Mouse (Mus musculus): Measurements from ENCODE around the gene Vps45. TPM values are rescaled to one million over a fixed set of nuclear protein-coding genes. Genes with fewer than 3 reads are reported as not detected.

Vps45 gene
- polyA plus RNA-seq, 1 experiment from 2014 or later = 17.6 TPM

- Histone ChIP-seq H3K4me2 (no peak overlapping the region), H3K27me3 (replicated peaks) (no peaks in the 10 kb centered on the region), H3K4me1 (no peaks in the 10 kb centered on the region), H3K27ac (no peak overlapping the region), H3K36me3 (peaks cover 13% of the 10 kb centered on the region), H3K9ac (no peak overlapping the region), H3K9me3 (replicated peaks) (no peaks in the 10 kb centered on the region), H3K4me3 (no peak overlapping the region)
- ATAC-seq = no peak
- WGBS (ENCODE audit: insufficient replicate concordance) = 67% methylated on average over 6 of the region's 6 CpGs
Observed at GRCm38 (mm10) chr3:96032652-96033017, 25.6 kb downstream of the Vps45 start.

DNA sequence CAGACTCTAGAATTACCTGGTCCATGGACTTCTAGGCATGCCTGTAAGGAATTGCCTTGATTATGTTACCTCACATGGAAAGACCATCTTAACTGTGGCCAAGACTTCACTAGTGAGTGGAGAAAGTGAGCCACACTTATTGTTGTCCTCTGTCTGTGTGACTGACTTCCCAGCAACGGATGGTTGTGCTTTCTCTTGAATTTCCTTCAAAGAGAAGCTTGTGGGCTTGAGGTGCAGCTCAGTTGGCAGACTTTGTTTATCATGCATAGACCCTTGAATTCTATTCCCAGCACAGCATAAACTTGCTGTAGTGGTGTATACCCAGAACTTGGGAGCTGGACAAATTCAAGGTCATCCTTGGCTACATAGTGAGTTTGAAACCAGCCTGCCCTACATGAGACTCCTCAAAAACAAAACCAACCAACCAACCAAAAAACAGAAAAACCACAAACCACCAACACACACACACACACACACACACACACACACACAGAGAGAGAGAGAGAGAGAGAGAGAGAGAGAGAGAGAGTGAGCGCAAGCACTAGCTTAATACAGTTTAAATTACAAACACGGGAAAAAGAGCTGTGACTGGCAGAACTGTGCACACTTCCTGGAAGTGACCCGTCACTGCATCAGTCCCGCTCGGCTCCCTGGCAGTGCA, 26.1 kb downstream of the Vps45 start:
- WGBS (ENCODE audit: insufficient replicate concordance) = 68% methylated on average over 6 of the region's 6 CpGs

DNA sequence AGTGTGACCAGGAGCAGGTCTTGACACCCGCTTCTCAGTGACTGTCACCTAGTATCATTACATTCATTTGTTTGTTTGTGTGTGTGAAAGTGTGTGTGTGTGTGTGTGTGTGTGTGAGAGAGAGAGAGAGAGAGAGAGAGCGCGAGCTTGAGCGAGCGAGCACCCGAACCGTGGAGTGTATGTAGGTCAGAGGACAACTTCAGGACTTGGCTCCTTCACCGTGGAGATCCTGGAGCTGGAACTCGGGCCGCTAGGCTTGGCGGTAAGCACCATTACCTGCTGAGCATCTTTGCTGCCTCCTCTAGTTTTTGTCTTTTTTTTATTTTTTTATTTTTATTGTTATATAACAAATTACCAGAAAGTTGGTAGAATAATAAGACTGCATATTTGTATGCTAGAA, 28.5 kb downstream of the Vps45 start:
- H3K27me3 ChIP-seq (replicated peaks) = no peaks in the 10 kb centered on the region
- H3K4me3 ChIP-seq = no peak overlapping the region
- H3K9me3 ChIP-seq (replicated peaks) = no peaks in the 10 kb centered on the region
- 84% methylated on average over 11 of the region's 11 CpGs for WGBS (ENCODE audit: insufficient replicate concordance)
- no peak overlapping the region for H3K9ac ChIP-seq
- peaks cover 11% of the 10 kb centered on the region for H3K36me3 ChIP-seq
- H3K4me2 ChIP-seq = no peak overlapping the region
- H3K27ac ChIP-seq = no peak overlapping the region
- no peaks in the 10 kb centered on the region for H3K4me1 ChIP-seq
- ATAC-seq = no peak

More for the DNA sequence above, 26.1 kb downstream of the Vps45 start:
- Histone ChIP-seq H3K27me3 (replicated peaks) (no peaks in the 10 kb centered on the region), H3K9me3 (replicated peaks) (no peaks in the 10 kb centered on the region), H3K4me1 (no peaks in the 10 kb centered on the region), H3K9ac (no peak overlapping the region), H3K4me3 (no peak overlapping the region), H3K36me3 (peaks cover 13% of the 10 kb centered on the region), H3K27ac (no peak overlapping the region), H3K4me2 (no peak overlapping the region)
- ATAC-seq = no peak

DNA sequence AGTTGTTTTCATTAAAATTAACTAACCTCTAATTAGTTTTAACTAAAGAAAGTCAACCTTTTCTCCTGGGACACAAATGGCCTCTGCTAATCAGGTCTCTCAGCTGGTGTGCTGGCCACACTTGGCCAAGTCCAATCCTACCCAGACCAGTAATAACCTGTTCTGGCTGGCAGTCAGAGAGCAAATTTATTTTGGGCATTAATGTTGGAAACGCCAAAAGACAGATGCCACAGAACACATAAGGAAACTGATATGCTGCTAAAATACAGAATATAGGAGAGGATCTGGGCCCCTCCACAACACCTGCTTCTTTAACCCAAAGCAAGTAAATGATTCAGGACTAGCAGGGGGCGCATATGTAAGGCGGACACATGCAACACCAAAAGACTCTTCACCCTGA, 28.9 kb downstream of the Vps45 start:
- Histone ChIP-seq H3K9ac (no peak overlapping the region), H3K27me3 (replicated peaks) (no peaks in the 10 kb centered on the region), H3K27ac (no peak overlapping the region), H3K4me3 (no peak overlapping the region), H3K9me3 (replicated peaks) (no peaks in the 10 kb centered on the region), H3K36me3 (peaks cover 11% of the 10 kb centered on the region), H3K4me1 (no peaks in the 10 kb centered on the region), H3K4me2 (no peak overlapping the region)
- WGBS (ENCODE audit: insufficient replicate concordance) = 81% methylated on average over 3 of the region's 3 CpGs
- no peak for ATAC-seq

GRCm38 (mm10) chr3:96027875-96028274, 30.4 kb downstream of the Vps45 start:
- Histone ChIP-seq H3K9me3 (replicated peaks) (no peaks in the 10 kb centered on the region), H3K4me2 (no peak overlapping the region), H3K4me3 (no peak overlapping the region), H3K4me1 (no peaks in the 10 kb centered on the region), H3K36me3 (peaks cover 3% of the 10 kb centered on the region; the same call in 1 of the 2 replicates), H3K27me3 (replicated peaks) (no peaks in the 10 kb centered on the region), H3K27ac (no peak overlapping the region), H3K9ac (no peak overlapping the region)
- 78% methylated on average over 1 of the region's 1 CpGs for WGBS (ENCODE audit: insufficient replicate concordance)
- ATAC-seq = no peak

- no peak overlapping the region for H3K9ac ChIP-seq
- H3K36me3 ChIP-seq = peaks cover 3% of the 10 kb centered on the region; the same call in 1 of the 2 replicates
- H3K27me3 ChIP-seq (replicated peaks) = no peaks in the 10 kb centered on the region
- peaks cover under 1% of the 10 kb centered on the region; the same call in 1 of the 2 replicates for H3K4me1 ChIP-seq
- H3K4me3 ChIP-seq = no peak overlapping the region
- H3K27ac ChIP-seq = no peak overlapping the region
- no peaks in the 10 kb centered on the region for H3K9me3 ChIP-seq (replicated peaks)
- H3K4me2 ChIP-seq = no peak overlapping the region
- ATAC-seq = no peak
- WGBS (ENCODE audit: insufficient replicate concordance) = 73% methylated on average over 1 of the region's 1 CpGs
Observed at GRCm38 (mm10) chr3:96027145-96027544, 31.1 kb downstream of the Vps45 start.

DNA sequence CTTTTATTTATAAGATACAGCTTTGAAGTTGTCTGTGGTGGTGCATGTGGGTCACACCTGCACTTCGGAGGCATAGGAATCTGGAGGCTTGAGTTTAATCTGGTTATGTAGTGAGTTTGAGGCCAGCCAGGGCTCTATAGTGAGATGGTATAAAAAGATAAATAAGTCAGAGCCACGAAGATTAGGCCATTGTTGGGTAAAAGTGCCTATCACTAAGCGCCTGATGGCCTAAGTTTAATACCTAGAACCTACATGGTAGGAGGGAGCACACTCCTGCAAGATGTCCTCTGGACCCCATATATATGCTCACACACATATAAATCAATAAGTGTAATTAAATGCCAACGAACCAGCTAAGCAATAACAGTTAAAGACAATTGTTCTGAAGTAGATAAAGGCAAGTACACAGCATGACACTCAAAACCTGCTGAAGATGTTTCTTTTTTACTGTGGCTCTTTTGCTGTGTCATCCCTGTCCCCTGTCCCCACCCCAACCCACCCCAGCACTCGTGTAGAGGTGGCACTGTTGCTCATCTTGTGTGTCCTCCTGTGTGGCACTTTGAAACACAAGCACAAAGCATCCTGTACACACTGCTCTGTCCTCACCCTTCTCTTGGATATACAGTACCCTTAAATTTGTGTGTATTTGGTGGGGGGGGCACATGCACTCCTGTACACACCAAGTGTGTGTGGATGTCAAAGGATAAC, 36.7 kb downstream of the Vps45 start:
- H3K27ac ChIP-seq = 0 out of 2 replicates have a peak overlapping the region, but pooled peaks have one; percentile 11
- no peaks in the 10 kb centered on the region for H3K9me3 ChIP-seq (replicated peaks)
- H3K4me1 ChIP-seq = peaks cover 25% of the 10 kb centered on the region
- no peak overlapping the region for H3K4me2 ChIP-seq
- peak; percentile 71 for ATAC-seq
- no peaks in the 10 kb centered on the region for H3K27me3 ChIP-seq (replicated peaks)
- H3K9ac ChIP-seq = no peak overlapping the region
- H3K36me3 ChIP-seq = peaks cover 4% of the 10 kb centered on the region
- no peak overlapping the region for H3K4me3 ChIP-seq
- WGBS (ENCODE audit: insufficient replicate concordance) = 33% methylated on average over 5 of the region's 5 CpGs

DNA sequence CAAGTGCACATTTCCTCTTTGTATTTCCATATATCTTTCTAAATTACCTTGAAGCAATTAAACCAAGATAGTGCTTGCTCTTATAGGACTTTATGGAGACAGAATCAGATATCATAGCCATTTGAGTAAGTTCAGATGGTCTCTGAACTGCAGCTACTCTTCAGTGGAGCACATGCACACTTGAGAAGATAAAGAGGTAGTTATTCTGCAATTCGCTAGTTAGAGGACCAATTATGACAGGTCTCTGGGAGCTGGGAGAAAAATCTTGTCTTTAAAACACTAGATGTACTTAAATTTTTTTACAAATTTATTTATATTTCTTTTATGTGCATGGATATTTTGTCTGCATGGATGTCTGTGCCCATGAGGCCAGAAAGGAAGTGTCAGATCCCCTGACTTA, 37.5 kb downstream of the Vps45 start:
- ATAC-seq = no peak
- 77% methylated on average over 1 of the region's 1 CpGs for WGBS (ENCODE audit: insufficient replicate concordance)

GRCm38 (mm10) chr3:96017461-96017860, 40.8 kb downstream of the Vps45 start:
- Histone ChIP-seq H3K4me1 (peaks cover 31% of the 10 kb centered on the region), H3K27ac (no peak overlapping the region), H3K9me3 (replicated peaks) (no peaks in the 10 kb centered on the region), H3K9ac (no peak overlapping the region), H3K4me3 (no peak overlapping the region), H3K36me3 (peaks cover 4% of the 10 kb centered on the region), H3K27me3 (replicated peaks) (no peaks in the 10 kb centered on the region), H3K4me2 (no peak overlapping the region)
- 52% methylated on average over 5 of the region's 5 CpGs for WGBS (ENCODE audit: insufficient replicate concordance)
- no peak for ATAC-seq

More for the DNA sequence above, 37.5 kb downstream of the Vps45 start:
- H3K9me3 ChIP-seq (replicated peaks) = no peaks in the 10 kb centered on the region
- no peaks in the 10 kb centered on the region for H3K27me3 ChIP-seq (replicated peaks)
- H3K27ac ChIP-seq = no peak overlapping the region
- H3K4me3 ChIP-seq = no peak overlapping the region
- H3K36me3 ChIP-seq = peaks cover 4% of the 10 kb centered on the region
- peaks cover 31% of the 10 kb centered on the region for H3K4me1 ChIP-seq
- H3K9ac ChIP-seq = no peak overlapping the region
- H3K4me2 ChIP-seq = no peak overlapping the region

- Histone ChIP-seq H3K27ac (no peak overlapping the region), H3K9me3 (replicated peaks) (no peaks in the 10 kb centered on the region), H3K27me3 (replicated peaks) (no peaks in the 10 kb centered on the region), H3K4me2 (no peak overlapping the region), H3K36me3 (peaks cover 4% of the 10 kb centered on the region), H3K9ac (no peak overlapping the region), H3K4me1 (peaks cover 23% of the 10 kb centered on the region), H3K4me3 (no peak overlapping the region)
- 81% methylated on average over 2 of the region's 2 CpGs for WGBS (ENCODE audit: insufficient replicate concordance)
- peak; percentile 66; the same call in 1 of the 2 replicates for ATAC-seq
Observed at GRCm38 (mm10) chr3:96016257-96016889, 41.9 kb downstream of the Vps45 start.

GRCm38 (mm10) chr3:96015681-96016080, 42.6 kb downstream of the Vps45 start:
- Histone ChIP-seq H3K9ac (no peak overlapping the region), H3K27ac (no peak overlapping the region), H3K4me2 (no peak overlapping the region), H3K9me3 (replicated peaks) (no peaks in the 10 kb centered on the region), H3K4me1 (peaks cover 16% of the 10 kb centered on the region), H3K36me3 (peaks cover 4% of the 10 kb centered on the region), H3K27me3 (replicated peaks) (no peaks in the 10 kb centered on the region), H3K4me3 (no peak overlapping the region)
- WGBS (ENCODE audit: insufficient replicate concordance) = 64% methylated on average over 2 of the region's 2 CpGs
- ATAC-seq = no peak

DNA sequence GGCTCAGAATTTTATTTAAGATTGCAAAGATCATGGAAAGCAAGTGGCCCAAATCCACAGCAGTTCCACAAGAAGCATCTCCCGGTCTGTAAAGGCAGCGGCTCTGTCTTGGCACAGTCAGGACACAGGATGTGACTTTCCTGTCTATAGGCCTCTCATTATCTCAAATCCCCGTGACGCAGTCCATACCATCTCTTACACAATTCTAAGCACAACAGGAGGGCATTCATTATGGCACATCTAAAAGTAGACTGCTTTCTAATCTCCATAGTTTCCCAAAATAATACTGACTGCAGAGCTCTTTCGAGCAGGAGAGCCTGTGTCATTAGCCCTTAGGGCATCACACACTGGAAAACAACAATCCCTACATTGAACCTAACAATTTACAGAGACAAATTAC, 45.5 kb downstream of the Vps45 start:
- Histone ChIP-seq H3K4me1 (peaks cover 16% of the 10 kb centered on the region), H3K9ac (no peak overlapping the region), H3K9me3 (replicated peaks) (no peaks in the 10 kb centered on the region), H3K27ac (no peak overlapping the region), H3K27me3 (replicated peaks) (no peaks in the 10 kb centered on the region), H3K4me3 (no peak overlapping the region), H3K4me2 (no peak overlapping the region), H3K36me3 (no peaks in the 10 kb centered on the region)
- ATAC-seq = no peak
- 68% methylated on average over 5 of the region's 5 CpGs for WGBS (ENCODE audit: insufficient replicate concordance)

Data from liver, embryonic 12.5 days (tissue).